Mouse (Mus musculus): Measurements from ENCODE around the gene Birc7. TPM values are rescaled to one million over a fixed set of nuclear protein-coding genes. Genes with fewer than 3 reads are reported as not detected.

Birc7 gene
- polyA plus RNA-seq, 1 experiment from 2014 or later, result 0.18 TPM

DNA sequence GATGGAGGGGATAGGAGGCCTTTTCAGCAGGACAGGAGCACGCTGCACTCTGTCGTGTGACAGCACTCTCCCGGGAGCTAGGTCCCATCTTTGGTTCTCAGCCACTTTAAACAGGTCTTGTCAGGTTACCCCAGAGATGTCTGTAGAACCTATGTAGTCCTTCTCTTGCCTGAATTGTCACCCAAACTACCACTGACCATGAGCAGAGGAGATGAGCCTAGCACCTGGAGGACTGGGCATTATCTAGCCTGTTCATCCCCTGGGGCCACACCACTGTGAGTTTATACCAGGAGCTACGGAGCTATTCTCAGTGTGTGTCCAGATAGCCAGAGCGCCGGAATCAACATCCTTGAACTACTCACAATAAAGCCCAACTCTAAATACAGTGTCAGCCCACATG, 31.0 kb upstream of the Birc7 start:
- DNase-seq (no peak), ATAC-seq (ENCODE audit: low FRiP score, low TSS enrichment) (no peak)
- no peak overlapping the region for H3K4me2 ChIP-seq (ENCODE audit: low read length)
- peaks cover 11% of the 10 kb centered on the region for H3K36me3 ChIP-seq (ENCODE audit: control insufficient read depth, insufficient read depth, low read length)
- no peak overlapping the region for H3K9ac ChIP-seq (replicated peaks; ENCODE audit: low read length)
- H3K4me3 ChIP-seq (replicated peaks; ENCODE audit: low read depth, low read length), result no peak overlapping the region
- WGBS, result 61% methylated on average over 6 of the region's 6 CpGs
- H3K9me3 ChIP-seq (ENCODE audit: control insufficient read depth, low read length), result no peaks in the 10 kb centered on the region
- H3K4me1 ChIP-seq (ENCODE audit: control insufficient read depth, insufficient read depth, low read length), result peaks cover 30% of the 10 kb centered on the region
- H3K27me3 ChIP-seq (ENCODE audit: control insufficient read depth, insufficient read depth, low read length), result no peaks in the 10 kb centered on the region
- H3K27ac ChIP-seq (replicated peaks; ENCODE audit: low read depth, low read length), result peak overlapping the region; percentile 63

DNA sequence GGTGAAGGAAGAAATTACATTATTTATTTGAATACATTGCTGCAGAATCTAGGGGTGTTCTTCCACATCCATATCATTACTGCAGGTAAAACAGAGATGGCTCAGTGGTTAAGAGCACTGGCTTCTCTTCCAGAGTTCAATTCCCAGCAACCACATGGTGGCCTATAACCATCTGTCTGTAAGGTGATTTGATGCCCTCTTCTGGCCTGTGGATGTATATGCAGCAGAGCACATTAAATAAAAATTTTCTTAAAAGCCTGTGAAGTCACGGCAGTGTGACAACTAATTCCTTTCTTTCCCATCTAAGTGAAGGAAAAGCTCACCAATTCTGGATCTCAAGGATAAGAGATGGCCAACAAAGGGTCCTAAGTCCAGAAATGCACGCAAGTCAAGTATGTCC, 26.7 kb upstream of the Birc7 start:
- no peak for ATAC-seq (ENCODE audit: low FRiP score, low TSS enrichment)
- H3K9ac ChIP-seq (replicated peaks; ENCODE audit: low read length), result no peak overlapping the region
- peaks cover 20% of the 10 kb centered on the region for H3K36me3 ChIP-seq (ENCODE audit: control insufficient read depth, insufficient read depth, low read length)
- no peak overlapping the region for H3K4me2 ChIP-seq (ENCODE audit: low read length)
- peak; percentile 82 for DNase-seq
- no peaks in the 10 kb centered on the region for H3K9me3 ChIP-seq (ENCODE audit: control insufficient read depth, low read length)
- H3K4me1 ChIP-seq (ENCODE audit: control insufficient read depth, insufficient read depth, low read length), result peaks cover 14% of the 10 kb centered on the region
- no peak overlapping the region for H3K4me3 ChIP-seq (replicated peaks; ENCODE audit: low read depth, low read length)
- H3K27ac ChIP-seq (replicated peaks; ENCODE audit: low read depth, low read length), result no peak overlapping the region
- no peaks in the 10 kb centered on the region for H3K27me3 ChIP-seq (ENCODE audit: control insufficient read depth, insufficient read depth, low read length)
- WGBS, result 34% methylated on average over 2 of the region's 2 CpGs

DNA sequence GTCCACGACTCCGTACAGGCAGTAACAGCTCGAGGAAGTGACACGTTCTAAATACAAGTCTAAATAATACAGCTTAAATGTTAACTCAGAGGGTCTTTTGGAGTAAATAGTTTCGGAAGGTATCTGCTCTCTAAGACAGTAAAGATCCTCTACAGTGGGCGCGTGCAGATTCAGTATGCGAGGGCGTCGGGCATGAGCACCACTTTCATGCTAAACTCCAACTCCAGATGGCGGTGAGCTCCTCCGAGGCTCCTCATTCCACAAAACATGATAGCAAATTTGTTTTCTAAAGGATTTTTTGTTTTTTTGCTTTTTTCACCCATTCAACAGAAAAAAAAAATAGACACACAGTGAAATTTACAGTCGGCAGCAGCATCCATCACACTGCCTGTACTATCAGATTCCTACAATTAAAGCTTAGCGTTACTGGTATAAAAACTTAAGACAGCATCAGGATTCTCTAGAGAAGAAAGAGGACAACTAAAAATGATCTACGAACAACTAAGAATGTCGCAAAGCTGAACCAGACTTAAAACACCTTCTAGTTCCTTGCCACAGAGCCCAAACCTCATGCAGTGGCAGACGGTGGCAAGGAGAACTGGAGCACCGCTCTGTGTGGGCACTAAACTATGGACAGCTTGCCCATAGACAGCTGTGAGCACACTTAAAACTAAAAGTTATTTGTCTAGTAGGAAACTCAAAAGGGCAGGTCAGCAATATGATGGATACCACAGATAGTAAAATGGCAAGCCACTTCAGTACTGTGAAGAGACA, 24.2 kb upstream of the Birc7 start:
- no peak for ATAC-seq (ENCODE audit: low FRiP score, low TSS enrichment)
- Histone ChIP-seq H3K9ac (replicated peaks; ENCODE audit: low read length) (no peak overlapping the region), H3K9me3 (ENCODE audit: control insufficient read depth, low read length) (no peaks in the 10 kb centered on the region), H3K27me3 (ENCODE audit: control insufficient read depth, insufficient read depth, low read length) (no peaks in the 10 kb centered on the region), H3K27ac (replicated peaks; ENCODE audit: low read depth, low read length) (no peak overlapping the region), H3K4me1 (ENCODE audit: control insufficient read depth, insufficient read depth, low read length) (0 out of 2 replicates have a peak, but pooled peaks cover 4% of the 10 kb centered on the region), H3K4me3 (replicated peaks; ENCODE audit: low read depth, low read length) (no peak overlapping the region), H3K4me2 (ENCODE audit: low read length) (no peak overlapping the region), H3K36me3 (ENCODE audit: control insufficient read depth, insufficient read depth, low read length) (peaks cover 33% of the 10 kb centered on the region)
- no peak for DNase-seq
- whole genome bisulfite sequencing, result 94% methylated on average over 18 of the region's 18 CpGs

DNA sequence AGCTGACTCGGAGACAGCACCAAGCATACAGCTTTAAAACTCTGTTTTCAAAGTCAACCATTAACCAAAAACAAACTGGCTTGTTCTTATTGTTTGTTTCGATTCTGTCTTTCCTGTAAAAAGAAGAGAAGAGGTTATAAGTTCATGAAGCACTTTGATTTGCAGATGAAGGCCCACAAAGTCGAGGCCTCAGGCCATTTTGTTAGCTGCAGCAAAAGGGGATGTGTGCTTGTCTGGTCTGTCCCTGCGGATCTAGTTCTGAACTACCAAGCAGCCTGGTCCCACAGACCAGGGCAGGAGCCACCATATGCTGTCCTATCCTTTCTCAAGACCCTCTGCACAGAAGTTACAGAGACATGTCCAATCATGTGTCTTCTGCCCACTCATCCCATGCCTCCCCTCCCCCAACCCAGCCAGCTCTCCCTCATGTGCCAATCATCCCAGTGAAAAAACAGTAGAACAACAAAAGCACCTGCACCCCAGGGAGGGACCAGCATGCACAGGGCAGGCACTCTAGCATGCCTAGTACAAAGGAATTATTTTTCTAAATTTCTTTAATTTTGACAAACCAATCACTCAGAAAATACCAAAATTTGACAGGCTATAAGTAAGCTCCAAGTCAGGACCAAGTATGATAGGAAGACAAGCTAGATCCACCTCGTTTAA, 23.1 kb upstream of the Birc7 start:
- Histone ChIP-seq H3K9ac (replicated peaks; ENCODE audit: low read length) (no peak overlapping the region), H3K4me2 (ENCODE audit: low read length) (no peak overlapping the region), H3K4me1 (ENCODE audit: control insufficient read depth, insufficient read depth, low read length) (0 out of 2 replicates have a peak, but pooled peaks cover 4% of the 10 kb centered on the region), H3K27me3 (ENCODE audit: control insufficient read depth, insufficient read depth, low read length) (no peaks in the 10 kb centered on the region), H3K9me3 (ENCODE audit: control insufficient read depth, low read length) (no peaks in the 10 kb centered on the region), H3K4me3 (replicated peaks; ENCODE audit: low read depth, low read length) (no peak overlapping the region), H3K27ac (replicated peaks; ENCODE audit: low read depth, low read length) (no peak overlapping the region), H3K36me3 (ENCODE audit: control insufficient read depth, insufficient read depth, low read length) (peaks cover 43% of the 10 kb centered on the region)
- 67% methylated on average over 5 of the region's 5 CpGs for WGBS
- no peak for ATAC-seq (ENCODE audit: low FRiP score, low TSS enrichment)
- DNase-seq, result no peak

DNA sequence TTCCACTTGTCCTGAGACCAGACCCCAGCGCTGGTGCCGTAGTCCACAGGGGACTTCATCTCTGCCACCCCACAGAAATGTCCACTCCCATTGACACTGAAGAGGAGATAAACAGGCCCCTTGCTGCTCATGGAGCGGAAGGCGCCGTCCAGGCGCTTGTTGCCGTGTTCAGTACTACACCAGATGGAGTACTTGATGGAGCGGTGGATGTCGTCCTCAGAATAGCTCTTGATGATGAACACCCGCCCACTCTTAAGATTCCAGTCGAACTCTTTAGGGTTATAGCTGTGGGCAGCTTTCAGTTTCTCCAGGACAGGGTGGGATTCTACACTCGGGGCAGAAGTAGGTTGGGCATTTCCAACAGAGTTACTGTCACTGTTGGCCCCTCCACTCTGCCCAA, 17.9 kb upstream of the Birc7 start:
- no peak for DNase-seq
- Histone ChIP-seq H3K27ac (replicated peaks; ENCODE audit: low read depth, low read length) (no peak overlapping the region), H3K4me2 (ENCODE audit: low read length) (no peak overlapping the region), H3K4me3 (replicated peaks; ENCODE audit: low read depth, low read length) (no peak overlapping the region), H3K9me3 (ENCODE audit: control insufficient read depth, low read length) (no peaks in the 10 kb centered on the region), H3K9ac (replicated peaks; ENCODE audit: low read length) (no peak overlapping the region), H3K27me3 (ENCODE audit: control insufficient read depth, insufficient read depth, low read length) (no peaks in the 10 kb centered on the region), H3K36me3 (ENCODE audit: control insufficient read depth, insufficient read depth, low read length) (peaks cover 76% of the 10 kb centered on the region), H3K4me1 (ENCODE audit: control insufficient read depth, insufficient read depth, low read length) (0 out of 2 replicates have a peak, but pooled peaks cover 4% of the 10 kb centered on the region)
- no peak for ATAC-seq (ENCODE audit: low FRiP score, low TSS enrichment)
- 95% methylated on average over 12 of the region's 12 CpGs for WGBS

DNA sequence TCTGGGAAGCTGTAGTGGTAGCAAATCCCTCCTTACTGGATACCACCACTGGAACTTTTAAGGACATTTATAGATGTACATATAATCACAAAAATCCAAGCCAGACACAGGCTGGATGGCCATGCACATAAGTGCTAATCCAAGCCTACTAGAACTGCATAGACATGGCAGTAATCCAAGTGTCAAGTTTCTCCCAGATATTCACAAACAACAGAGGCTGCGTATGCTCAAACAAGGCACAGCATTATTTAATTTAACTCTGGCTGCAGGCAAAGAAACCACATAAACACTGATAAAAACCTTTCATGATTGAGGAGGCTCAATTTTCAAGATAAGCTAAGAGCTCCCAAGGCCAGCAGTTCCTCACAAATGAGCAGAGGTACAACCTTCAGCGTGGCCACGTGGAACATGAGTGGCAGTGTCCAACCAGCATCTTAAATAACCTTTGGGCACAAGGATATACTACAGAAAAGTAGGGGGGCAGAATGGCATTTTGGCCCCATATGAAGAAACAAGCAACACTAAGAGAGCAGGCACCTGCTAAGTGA, 12.9 kb upstream of the Birc7 start:
- 86% methylated on average over 3 of the region's 3 CpGs for WGBS
- ATAC-seq (ENCODE audit: low FRiP score, low TSS enrichment), result no peak
- Histone ChIP-seq H3K9ac (replicated peaks; ENCODE audit: low read length) (no peak overlapping the region), H3K4me2 (ENCODE audit: low read length) (no peak overlapping the region), H3K4me3 (replicated peaks; ENCODE audit: low read depth, low read length) (no peak overlapping the region), H3K27ac (replicated peaks; ENCODE audit: low read depth, low read length) (no peak overlapping the region), H3K4me1 (ENCODE audit: control insufficient read depth, insufficient read depth, low read length) (peaks cover 9% of the 10 kb centered on the region; the same call in 1 of the 2 replicates), H3K36me3 (ENCODE audit: control insufficient read depth, insufficient read depth, low read length) (peaks cover 72% of the 10 kb centered on the region), H3K9me3 (ENCODE audit: control insufficient read depth, low read length) (no peaks in the 10 kb centered on the region), H3K27me3 (ENCODE audit: control insufficient read depth, insufficient read depth, low read length) (no peaks in the 10 kb centered on the region)
- no peak for DNase-seq

DNA sequence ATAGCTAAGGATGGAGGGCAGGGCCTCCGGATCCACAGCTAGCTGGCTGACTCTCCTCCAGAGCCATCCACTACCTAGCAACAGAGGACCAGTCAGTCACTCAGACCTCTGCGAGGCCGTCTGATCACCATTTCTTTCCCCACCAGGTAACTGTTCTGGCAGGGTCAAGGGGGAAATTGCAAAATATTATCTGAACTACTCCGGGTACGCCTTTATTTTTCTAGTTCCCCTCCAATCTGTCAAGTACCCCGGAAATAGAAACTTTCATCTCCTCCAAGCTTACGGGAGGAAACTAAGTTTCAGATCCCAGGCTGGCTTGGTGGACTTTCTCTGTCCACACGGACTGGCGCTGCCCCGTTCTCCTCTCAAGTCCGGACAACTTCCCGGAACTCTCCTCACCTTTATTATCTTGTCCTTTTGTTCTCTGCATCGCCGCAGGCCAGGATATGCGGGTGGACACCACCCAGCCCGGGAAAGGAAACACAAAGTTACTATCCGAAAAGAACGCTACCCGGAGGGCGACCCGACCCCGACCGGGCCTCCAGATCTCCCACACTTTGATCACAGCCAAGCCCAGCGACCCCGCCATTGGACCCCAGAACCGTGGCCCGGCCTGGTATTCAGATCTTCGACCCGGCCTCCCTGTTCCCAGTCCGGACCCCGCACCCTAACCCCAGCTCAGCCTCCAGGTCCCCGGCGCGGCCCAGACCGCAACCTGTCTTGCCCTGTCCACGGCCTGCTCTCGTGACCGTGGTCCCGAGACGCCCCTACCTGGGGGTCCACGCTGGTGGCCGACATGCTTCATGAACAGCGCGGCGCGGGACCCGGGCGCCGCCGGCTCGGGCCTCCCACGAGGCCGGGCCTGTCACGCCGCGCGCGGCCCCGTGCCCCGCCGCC, 8.7 kb upstream of the Birc7 start:
- H3K36me3 ChIP-seq (ENCODE audit: control insufficient read depth, insufficient read depth, low read length), result peaks cover 34% of the 10 kb centered on the region
- no peaks in the 10 kb centered on the region for H3K9me3 ChIP-seq (ENCODE audit: control insufficient read depth, low read length)
- peaks cover 9% of the 10 kb centered on the region; the same call in 1 of the 2 replicates for H3K4me1 ChIP-seq (ENCODE audit: control insufficient read depth, insufficient read depth, low read length)
- 1% methylated on average over 61 of the region's 61 CpGs for WGBS
- DNase-seq, result no peak
- H3K9ac ChIP-seq (replicated peaks; ENCODE audit: low read length), result peak overlapping the region; percentile 95
- ATAC-seq (ENCODE audit: low FRiP score, low TSS enrichment), result peak; percentile 74
- peak overlapping the region; percentile 93 for H3K4me2 ChIP-seq (ENCODE audit: low read length)
- H3K4me3 ChIP-seq (replicated peaks; ENCODE audit: low read depth, low read length), result peak overlapping the region; percentile 98
- no peaks in the 10 kb centered on the region for H3K27me3 ChIP-seq (ENCODE audit: control insufficient read depth, insufficient read depth, low read length)
- peak overlapping the region; percentile 70 for H3K27ac ChIP-seq (replicated peaks; ENCODE audit: low read depth, low read length)

DNA sequence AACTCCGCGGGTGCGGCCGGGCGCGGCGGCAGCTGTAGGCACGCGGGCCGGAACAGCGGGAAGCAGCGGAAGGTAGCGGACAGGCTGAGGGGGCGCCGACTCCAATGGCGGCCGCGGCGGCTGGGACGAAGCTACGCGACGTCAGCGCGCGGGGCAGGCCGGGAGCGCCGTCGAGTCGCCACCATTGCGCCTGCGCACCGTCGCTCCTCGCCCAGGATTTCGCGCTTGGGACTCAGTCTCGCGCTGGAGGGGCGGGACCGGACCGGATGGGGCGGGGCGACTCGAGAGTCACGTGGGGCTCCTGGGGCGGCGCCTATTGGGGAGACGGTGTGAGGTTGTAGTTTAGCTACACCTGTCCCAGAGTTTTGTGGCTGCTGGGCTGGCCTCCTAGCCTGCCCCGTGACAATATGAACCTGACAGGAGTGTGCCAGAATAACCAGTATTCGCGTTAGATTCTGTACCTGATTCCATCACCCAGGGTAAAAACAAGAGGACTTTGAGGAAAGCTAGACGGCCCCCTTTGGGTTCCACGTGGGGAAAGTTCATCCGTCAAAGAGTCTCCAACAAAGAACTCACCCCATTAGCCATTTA, 7.9 kb upstream of the Birc7 start, which contains the start of gene Ythdf1:
Gene Ythdf1 (minus strand): TSS at position 140 of the 591 bp plus-strand sequence.
- Histone ChIP-seq H3K36me3 (ENCODE audit: control insufficient read depth, insufficient read depth, low read length) (peaks cover 27% of the 10 kb centered on the region), H3K4me2 (ENCODE audit: low read length) (peak within 1 kb of the TSS; percentile 93), H3K27ac (replicated peaks; ENCODE audit: low read depth, low read length) (peak within 1 kb of the TSS; percentile 70), H3K9ac (replicated peaks; ENCODE audit: low read length) (peak within 1 kb of the TSS; percentile 95), H3K9me3 (ENCODE audit: control insufficient read depth, low read length) (no peaks in the 10 kb centered on the region), H3K27me3 (ENCODE audit: control insufficient read depth, insufficient read depth, low read length) (no peaks in the 10 kb centered on the region), H3K4me1 (ENCODE audit: control insufficient read depth, insufficient read depth, low read length) (peaks cover 9% of the 10 kb centered on the region; the same call in 1 of the 2 replicates), H3K4me3 (replicated peaks; ENCODE audit: low read depth, low read length) (peak within 1 kb of the TSS; percentile 98)
- peak; percentile 94 for ATAC-seq (ENCODE audit: low FRiP score, low TSS enrichment)
- peak; percentile 99 for DNase-seq
- WGBS, result under 1% methylated on average over 56 of the region's 56 CpGs

All from midbrain, embryonic 14.5 days (tissue).